8 mouse cellular contexts compared by ENCODE assay signal in genomic region chrX:74246693-74247092, GRCm38 (mm10). TPM values are rescaled to one million over a fixed set of nuclear protein-coding genes. Genes with fewer than 3 reads are reported as not detected.
DNase-seq lines count a peak whose midpoint lies in the region; ATAC-seq lines count a peak whose summit lies in the region.

No protein-coding gene starts in this region.

- WGBS in hindbrain, embryonic 11.5 days = 16% methylated on average over 15 of the region's 15 CpGs

- peak; percentile 18 for ATAC-seq in hindbrain, embryonic 11.5 days (ENCODE audit: low FRiP score)

- no peaks in the 10 kb centered on the region for H3K36me3 ChIP-seq in hindbrain, embryonic 11.5 days (ENCODE audit: control insufficient read depth, insufficient read depth, low read length)

- H3K27ac ChIP-seq in brown adipose tissue, adult 24 weeks (replicated peaks; ENCODE audit: low read depth, low read length) = peak overlapping the region; percentile 87
- peak overlapping the region; percentile 45; the same call in 1 of the 2 replicates for H3K27ac ChIP-seq in hindbrain, embryonic 11.5 days (ENCODE audit: low read depth, low read length)

- H3K4me2 ChIP-seq in hindbrain, embryonic 11.5 days (replicated peaks; ENCODE audit: low read depth, low read length) = peak overlapping the region; percentile 36

- peak; percentile 22 to 51 for DNase-seq in kidney, postnatal 25 days
- DNase-seq in kidney, postnatal 36 days = no peak
- no peak for DNase-seq in hindbrain, embryonic 11.5 days (ENCODE audit: low spot score)
- peak; percentile 62 for DNase-seq in lung, postnatal 10 days
- DNase-seq in retina, postnatal 1 day = no peak
- DNase-seq in cerebellum, adult 9-10 months = no peak
- DNase-seq in right cerebral cortex, postnatal 10 days (ENCODE audit: low spot score in 2 of 2) = no peak

- peak overlapping the region; percentile 51; the same call in 1 of the 2 replicates for H3K9ac ChIP-seq in hindbrain, embryonic 11.5 days (ENCODE audit: low read depth, low read length)

- no peaks in the 10 kb centered on the region for H3K4me1 ChIP-seq in brown adipose tissue, adult 24 weeks (ENCODE audit: control insufficient read depth, insufficient read depth, insufficient read length, low read length)
- no peaks in the 10 kb centered on the region for H3K4me1 ChIP-seq in hindbrain, embryonic 11.5 days (replicated peaks; ENCODE audit: control insufficient read depth, insufficient read depth, low read length)

- no peaks in the 10 kb centered on the region for H3K9me3 ChIP-seq in hindbrain, embryonic 11.5 days (ENCODE audit: control insufficient read depth, low read length)

- peak overlapping the region; percentile 71 for H3K4me3 ChIP-seq in brown adipose tissue, adult 24 weeks (ENCODE audit: insufficient read depth, low read depth, low read length)
- H3K4me3 ChIP-seq in hindbrain, embryonic 11.5 days (ENCODE audit: low read depth, low read length) = peak overlapping the region; percentile 57

- H3K27me3 ChIP-seq in hindbrain, embryonic 11.5 days (ENCODE audit: control insufficient read depth, insufficient read depth, low read length) = no peaks in the 10 kb centered on the region

RNA-seq across cellular contexts. Expression of gene Flna, which starts 2.9 kb away (rescaled TPM):
- 24.7 and 28.9 TPM in 2 replicates for polyA plus RNA-seq in brown adipose tissue, adult 24 weeks (2012; ENCODE audit: insufficient read depth, insufficient read length, missing spikeins)
- 181 and 196 TPM in 2 replicates for polyA plus RNA-seq in hindbrain, embryonic 11.5 days (2014; fragmentation: Nextera tagmentation; extraction: Ambion mirVana)

RNA-seq across cellular contexts. Expression of gene Emd, which starts 7.8 kb away (rescaled TPM):
- 18.7 and 31.6 TPM in 2 replicates for polyA plus RNA-seq in brown adipose tissue, adult 24 weeks (2012; ENCODE audit: insufficient read depth, insufficient read length, missing spikeins)
- 22.6 and 27.4 TPM in 2 replicates for polyA plus RNA-seq in hindbrain, embryonic 11.5 days (2014; fragmentation: Nextera tagmentation; extraction: Ambion mirVana)

RNA-seq across cellular contexts. Expression of gene Rpl10, which starts 23.9 kb away (rescaled TPM):
- polyA plus RNA-seq in brown adipose tissue, adult 24 weeks (2012; ENCODE audit: insufficient read depth, insufficient read length, missing spikeins) = 13.0 and 69.4 TPM in 2 replicates
- polyA plus RNA-seq in hindbrain, embryonic 11.5 days (2014; fragmentation: Nextera tagmentation; extraction: Ambion mirVana) = 724 and 770 TPM in 2 replicates

RNA-seq across cellular contexts. Expression of gene Taz, which starts 35.0 kb away (rescaled TPM):
- polyA plus RNA-seq in brown adipose tissue, adult 24 weeks (2012; ENCODE audit: insufficient read depth, insufficient read length, missing spikeins) = 45.1 and 49.6 TPM in 2 replicates
- 57.0 and 58.3 TPM in 2 replicates for polyA plus RNA-seq in hindbrain, embryonic 11.5 days (2014; fragmentation: Nextera tagmentation; extraction: Ambion mirVana)

RNA-seq across cellular contexts. Expression of gene Dnase1l1, which starts 35.4 kb away (rescaled TPM):
- polyA plus RNA-seq in brown adipose tissue, adult 24 weeks (2012; ENCODE audit: insufficient read depth, insufficient read length, missing spikeins) = 9.9 and 11.9 TPM in 2 replicates
- polyA plus RNA-seq in hindbrain, embryonic 11.5 days (2014; fragmentation: Nextera tagmentation; extraction: Ambion mirVana) = 4.5 TPM in 2 replicates

Comparison
In these comparisons a context has a peak if more than half of its experiments do, and no peak if none do; other contexts are left out.
1. DNase-seq: peak in kidney, postnatal 25 days (2 of 2) and lung, postnatal 10 days (single experiment); none in kidney, postnatal 36 days (0 of 2), hindbrain, embryonic 11.5 days (single experiment), retina, postnatal 1 day (single experiment), cerebellum, adult 9-10 months (single experiment) and right cerebral cortex, postnatal 10 days (0 of 2).
2. RNA of gene Rpl10, which starts 23.9 kb away (polyA plus RNA-seq): 724 to 770 TPM in hindbrain, embryonic 11.5 days; 13.0 to 69.4 TPM in brown adipose tissue, adult 24 weeks; every median in the first group is over 10 times any median in the second.